Comparison of ENCODE assay signal across 9 mouse cellular contexts in genomic region chr10:3366036-3366869, GRCm38 (mm10). TPM values are rescaled to one million over a fixed set of nuclear protein-coding genes. Genes with fewer than 3 reads are reported as not detected.
DNase-seq lines count a peak whose midpoint lies in the region; ATAC-seq and TF ChIP-seq lines count a peak whose summit lies in the region.
"Had no signal": no experiment of that assay in that cellular context is flagged by ENCODE, and none has a peak within 500 bp of the region (broad histone marks: within the 10 kb centered on the region; RNA-seq: fewer than 3 reads in every experiment).

TSS of gene Ppp1r14c (plus strand) at chr10:3366057.

- DNase-seq in adrenal gland, adult (ENCODE audit: inconsistent age in 2 of 2, low spot score in 1 of 2): peak; percentile 72 to 93
- peak; percentile 83 to 85 for DNase-seq in cerebellum, postnatal 10 days
- DNase-seq in frontal cortex, postnatal 25 days (ENCODE audit: low spot score in 2 of 2): peak; percentile 52 to 55
- DNase-seq in left cerebral cortex, adult 2 months (ENCODE audit: extremely low spot score in 1 of 2, low spot score in 2 of 2): peak; percentile 71 to 78
- peak; percentile 66 for DNase-seq in lung, postnatal 36 days
- peak; percentile 70 for DNase-seq in right cerebral cortex, postnatal 4 days
- DNase-seq in spleen, postnatal 36 days (ENCODE audit: low spot score in 2 of 2): no peak

- H3K4me1 ChIP-seq in hindbrain, embryonic 12.5 days: peaks cover 14% of the 10 kb centered on the region; the same call in 1 of the 2 replicates

- H3K27me3 ChIP-seq in hindbrain, embryonic 12.5 days: peaks cover 6% of the 10 kb centered on the region; the same call in 1 of the 2 replicates

- TF ChIP-seq CTCF in left cerebral cortex, adult 2 months (IDR thresholded peaks at IDR 0.05): no peak

- no peaks in the 10 kb centered on the region for H3K36me3 ChIP-seq in hindbrain, embryonic 12.5 days

- H3K9ac ChIP-seq in hindbrain, embryonic 12.5 days: peak within 1 kb of the TSS; percentile 79

- H3K27ac ChIP-seq in hindbrain, embryonic 12.5 days: peak within 1 kb of the TSS; percentile 70
- peak within 1 kb of the TSS; percentile 87 for H3K27ac ChIP-seq in left cerebral cortex, adult 2 months

- intact Hi-C loops in left cerebral cortex, adult 2 months (cut with DNase I): loop anchor here (5.0 kb wide), 1 partner anchor 146 kb away; no protein-coding TSS in a partner anchor

- H3K4me3 ChIP-seq in hindbrain, embryonic 12.5 days: peak within 1 kb of the TSS; percentile 62
- H3K4me3 ChIP-seq in left cerebral cortex, adult 2 months: peak within 1 kb of the TSS; percentile 80
- H3K4me3 ChIP-seq: erythroblast, embryonic 14.5 days had no signal

- H3K9me3 ChIP-seq in hindbrain, embryonic 12.5 days (replicated peaks): no peaks in the 10 kb centered on the region

- H3K4me2 ChIP-seq in hindbrain, embryonic 12.5 days (replicated peaks): peak within 1 kb of the TSS; percentile 68

- WGBS in hindbrain, embryonic 12.5 days: under 1% methylated on average over 73 of the region's 74 CpGs

- peak; percentile 91 for ATAC-seq in hindbrain, embryonic 12.5 days (ENCODE audit: low FRiP score)

RNA-seq across cellular contexts. Expression of gene Ppp1r14c, which starts in this region (rescaled TPM):
- polyA plus RNA-seq in hindbrain, embryonic 12.5 days (2016; fragmentation: Nextera tagmentation; extraction: Ambion mirVana): 20.0 and 21.4 TPM in 2 replicates
- total RNA-seq in left cerebral cortex, adult 2 months (2021): 10 to 100 TPM; 14.6 to 15.3 TPM
- polyA plus RNA-seq: erythroblast, embryonic 14.5 days had no signal

Comparison
In these comparisons a context has a peak if more than half of its experiments do, and no peak if none do; other contexts are left out.
1. DNase-seq: peak in adrenal gland, adult (2 of 2), cerebellum, postnatal 10 days (2 of 2), frontal cortex, postnatal 25 days (2 of 2), left cerebral cortex, adult 2 months (2 of 2), lung, postnatal 36 days (single experiment) and right cerebral cortex, postnatal 4 days (single experiment); none in spleen, postnatal 36 days (0 of 2).